ENCODE assay signal across 8 mouse cellular contexts in the genomic region with DNA sequence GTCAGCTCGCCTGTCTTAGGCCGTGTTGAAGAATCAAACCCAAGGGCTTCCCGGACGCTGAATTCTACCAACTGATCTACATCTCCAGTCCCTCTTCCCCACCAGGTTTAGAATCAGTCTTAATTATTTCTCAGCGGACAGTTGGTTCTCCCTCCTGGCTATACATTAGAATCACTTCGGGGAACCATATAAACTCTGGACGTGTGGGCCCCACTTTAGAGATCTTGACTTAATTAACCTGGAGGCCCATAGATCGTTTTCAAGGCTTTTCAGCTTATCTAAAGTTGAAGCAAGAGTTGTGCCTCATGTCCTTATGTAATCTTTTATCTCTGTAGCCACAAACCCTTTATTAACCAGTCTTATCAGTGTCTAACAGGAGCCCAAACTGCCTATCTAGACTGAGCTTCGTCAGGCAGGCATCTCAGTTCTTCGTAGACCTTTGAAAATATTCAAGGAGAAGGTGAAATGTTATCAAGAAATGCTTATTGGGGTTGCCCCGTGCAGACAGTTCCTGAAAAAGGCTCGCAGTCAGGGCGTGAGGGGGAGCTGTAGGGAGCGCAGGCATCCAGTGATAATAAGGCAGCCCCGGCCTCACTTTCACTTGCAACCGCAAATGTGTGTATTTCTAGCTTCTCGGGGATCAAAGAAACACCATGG. TPM values are rescaled to one million over a fixed set of nuclear protein-coding genes. Genes with fewer than 3 reads are reported as not detected.
DNase-seq lines count a peak whose midpoint lies in the region; ATAC-seq lines count a peak whose summit lies in the region.
"Had no signal": no experiment of that assay in that cellular context is flagged by ENCODE, and none has a peak within 500 bp of the region (broad histone marks: within the 10 kb centered on the region; RNA-seq: fewer than 3 reads in every experiment).

No protein-coding gene starts in this region.

- peak overlapping the region; percentile 75 for H3K4me3 ChIP-seq in embryonic facial prominence, embryonic 14.5 days (ENCODE audit: low read depth, low read length)
- H3K4me3 ChIP-seq in midbrain, embryonic 10.5 days: peak overlapping the region; percentile 91

- peak overlapping the region; percentile 77 for H3K9ac ChIP-seq in embryonic facial prominence, embryonic 14.5 days (ENCODE audit: low read depth, low read length)

- no peaks in the 10 kb centered on the region for H3K27me3 ChIP-seq in embryonic facial prominence, embryonic 14.5 days (replicated peaks; ENCODE audit: control insufficient read depth, insufficient read depth, low read length)
- H3K27me3 ChIP-seq in midbrain, embryonic 10.5 days (ENCODE audit: low read depth, poor library complexity, severe bottlenecking): peaks cover 4% of the 10 kb centered on the region

- H3K4me1 ChIP-seq in embryonic facial prominence, embryonic 14.5 days (ENCODE audit: control insufficient read depth, insufficient read depth, low read length): no peaks in the 10 kb centered on the region
- H3K4me1 ChIP-seq in midbrain, embryonic 10.5 days: peaks cover 17% of the 10 kb centered on the region

- DNase-seq in retina, adult 2 months (ENCODE audit: low read depth, low spot score): peak; percentile 4
- DNase-seq in retina, postnatal 1 day: no peak
- DNase-seq in embryonic facial prominence, embryonic 14.5 days (ENCODE audit: low spot score): no peak
- DNase-seq in midbrain, embryonic 10.5 days (ENCODE audit: low spot score): peak; percentile 19
- no peak for DNase-seq in urinary bladder, postnatal 10 days (ENCODE audit: low spot score)
- no peak for DNase-seq in frontal cortex, adult 2 months (ENCODE audit: extremely low spot score in 1 of 2, low spot score in 1 of 2)

- no peaks in the 10 kb centered on the region for H3K36me3 ChIP-seq in embryonic facial prominence, embryonic 14.5 days (ENCODE audit: control insufficient read depth, insufficient read depth, low read length)
- H3K36me3 ChIP-seq in midbrain, embryonic 10.5 days: peaks cover 7% of the 10 kb centered on the region; the same call in 1 of the 2 replicates

- peak; percentile 68 for ATAC-seq in embryonic facial prominence, embryonic 14.5 days (ENCODE audit: low read depth)
- ATAC-seq in inflammation-experienced regulatory T-cells, adult 6 months: peak; percentile 8

- WGBS in embryonic facial prominence, embryonic 14.5 days: 8% methylated on average over 17 of the region's 17 CpGs
- 11% methylated on average over 17 of the region's 17 CpGs for WGBS in midbrain, embryonic 10.5 days

- H3K9me3 ChIP-seq in embryonic facial prominence, embryonic 14.5 days (ENCODE audit: control insufficient read depth, low read length): no peaks in the 10 kb centered on the region
- no peaks in the 10 kb centered on the region; the same call in 1 of the 2 replicates for H3K9me3 ChIP-seq in midbrain, embryonic 10.5 days (replicated peaks)

- H3K4me2 ChIP-seq in embryonic facial prominence, embryonic 14.5 days (ENCODE audit: low read depth, low read length): peak overlapping the region; percentile 70

- no peak overlapping the region for H3K27ac ChIP-seq in embryonic facial prominence, embryonic 14.5 days (replicated peaks; ENCODE audit: low read depth, low read length)
- H3K27ac ChIP-seq in midbrain, embryonic 10.5 days (replicated peaks): peak overlapping the region; percentile 92

RNA-seq across cellular contexts. Expression of gene Cep70, which starts 0.5 kb away (rescaled TPM):
- polyA plus RNA-seq in embryonic facial prominence, embryonic 14.5 days (2014; fragmentation: Nextera tagmentation; extraction: Ambion mirVana): 22.2 and 27.3 TPM in 2 replicates
- 10 to 100 TPM; 19.6 to 29.6 (median 20.3) TPM for polyA plus RNA-seq in inflammation-experienced regulatory T-cells, adult 6 months (2017; shearing (Covaris generic))
- 37.8 and 41.6 TPM in 2 replicates for polyA plus RNA-seq in midbrain, embryonic 10.5 days (2016; fragmentation: Nextera tagmentation; extraction: Ambion mirVana)
- polyA plus RNA-seq in frontal cortex, adult 2 months (2012; rRNA removed): 19.0 and 21.1 TPM in 2 replicates

RNA-seq across cellular contexts. Expression of gene Faiml, which starts 5.6 kb away (rescaled TPM):
- not detected in 2 replicates for polyA plus RNA-seq in embryonic facial prominence, embryonic 14.5 days (2014; fragmentation: Nextera tagmentation; extraction: Ambion mirVana)
- polyA plus RNA-seq in inflammation-experienced regulatory T-cells, adult 6 months (2017; shearing (Covaris generic)): not detected
- not detected in 2 replicates for polyA plus RNA-seq in midbrain, embryonic 10.5 days (2016; fragmentation: Nextera tagmentation; extraction: Ambion mirVana)
- polyA plus RNA-seq in frontal cortex, adult 2 months (2012; rRNA removed): not detected in 2 replicates
- polyA plus RNA-seq: gonadal fat pad, adult 2 months had no signal

Comparison
In these comparisons a context has a peak if more than half of its experiments do, and no peak if none do; other contexts are left out.
1. DNase-seq: peak in retina, adult 2 months (single experiment) and midbrain, embryonic 10.5 days (single experiment); none in retina, postnatal 1 day (single experiment), embryonic facial prominence, embryonic 14.5 days (single experiment), urinary bladder, postnatal 10 days (single experiment) and frontal cortex, adult 2 months (0 of 2).